Mouse (Mus musculus): ENCODE measurements around the gene Vps25.

- TF ChIP-seq CTCF (IDR thresholded peaks at IDR 0.05; ENCODE audit: borderline replicate concordance, control insufficient read depth, extremely low read depth, insufficient read depth, low read length, poor library complexity) (no peak), POLR2A (IDR thresholded peaks at IDR 0.05; ENCODE audit: control insufficient read depth, extremely low read depth, insufficient read depth, low read length, poor library complexity) (no peak)
Observed at GRCm38 (mm10) chr11:101238071-101238647, 15.3 kb upstream of the Vps25 start.
